Mouse (Mus musculus) stomach, postnatal 0 days (tissue): ENCODE data around the gene H2al1g.
"Not testable (repeated sequence)": the region's sequence is repeated elsewhere in the genome, so short reads cannot be mapped to it uniquely, and the experiment has no call there.

ENCODE experiments used
- CTCF ChIP-seq: IDR thresholded peaks from 2 replicates; pipeline ENCODE4 v1.5.1; 2016; ENCODE audit warnings: antibody characterized with exemption, low read depth, mild to moderate bottlenecking, moderate library complexity
- EP300 ChIP-seq: optimal IDR thresholded peaks from 2 replicates; pipeline ENCODE3; 2016; ENCODE audit warnings: antibody characterized with exemption

DNA sequence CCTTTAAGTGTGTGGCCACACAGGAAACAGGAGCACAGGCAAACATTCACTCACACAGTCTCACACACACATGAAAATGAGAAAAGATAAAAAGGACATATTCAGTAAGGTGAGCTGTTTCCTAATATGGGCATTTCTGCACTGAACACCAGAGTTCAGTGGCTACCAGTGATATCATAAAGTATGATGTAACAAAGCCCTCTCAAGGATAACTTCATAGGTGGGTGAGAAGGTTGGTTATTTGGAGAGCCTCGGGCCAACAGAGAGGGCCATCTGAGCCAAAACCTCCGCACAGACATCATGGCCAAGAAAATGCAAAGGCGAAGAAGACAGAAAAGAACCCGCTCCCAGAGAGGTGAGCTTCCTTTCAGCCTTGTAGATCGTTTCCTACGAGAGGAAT, 3.1 kb downstream of the H2al1g start, which contains the start of gene H2al1h:
- not testable (repeated sequence) for TF ChIP-seq CTCF, EP300
